Mouse (Mus musculus) heart, postnatal 10 days (tissue): Measurements from ENCODE around the gene Atp13a2. TPM values are rescaled to one million over a fixed set of nuclear protein-coding genes. Genes with fewer than 3 reads are reported as not detected.

ENCODE experiments used
- DNase-seq, 2 experiments: peaks; one replicate each; pipeline ENCODE4 v3.0.0; 2021
- intact Hi-C: fragments of 180-260 bp; cut with DNase I; formaldehyde crosslinking; loops from one replicate; pipeline ENCODE4 v1.15.1; 2025
- total RNA-seq, 2 experiments: library from RNA; stranded (reverse); gene quantifications; 2 replicates each; pipeline ENCODE4 v1.2.3; 2021

The Atp13a2 gene
- total RNA-seq, 2 experiments from 2014 or later: 20.0 to 24.7 TPM

GRCm38 (mm10) chr4:140961467-140962206 is 25.0 kb upstream of the Atp13a2 start:
- intact Hi-C loops: no loop called here
- no peak for DNase-seq

GRCm38 (mm10) chr4:140962207-140962909 is 24.3 kb upstream of the Atp13a2 start:
- no peak for DNase-seq
- intact Hi-C loops: no loop called here

- intact Hi-C loops: loop anchor here (1.0 kb wide), 1 partner anchor 23 kb away; the partner anchor contains the start of gene Atp13a2
- peak; percentile 76 to 79 for DNase-seq
Observed at GRCm38 (mm10) chr4:140962950-140963349, 23.7 kb upstream of the Atp13a2 start.

- DNase-seq: peak; percentile 59 to 60
Observed at GRCm38 (mm10) chr4:140963941-140964597, 22.6 kb upstream of the Atp13a2 start.

GRCm38 (mm10) chr4:140964620-140965019 is 22.1 kb upstream of the Atp13a2 start:
- DNase-seq: peak; percentile 79 to 87
- intact Hi-C loops: loop anchor here (1.0 kb wide), 1 partner anchor 67 kb away; no protein-coding TSS in a partner anchor

More at GRCm38 (mm10) chr4:140963941-140964597, 22.6 kb upstream of the Atp13a2 start:
- intact Hi-C loops: loop anchor here (1.0 kb wide), 2 partner anchors 22 to 67 kb away; partner anchors contain the start of gene Atp13a2

- DNase-seq: no peak
- intact Hi-C loops: no loop called here
Observed at GRCm38 (mm10) chr4:140967386-140968159, 19.1 kb upstream of the Atp13a2 start.

- intact Hi-C loops: no loop called here
- no peak for DNase-seq
Observed at GRCm38 (mm10) chr4:140971691-140972090, 15.0 kb upstream of the Atp13a2 start.

- intact Hi-C loops: no loop called here
- no peak for DNase-seq
Observed at GRCm38 (mm10) chr4:140974408-140974807, 12.3 kb upstream of the Atp13a2 start.

- no peak for DNase-seq
- intact Hi-C loops: no loop called here
Observed at GRCm38 (mm10) chr4:140975356-140975755, 11.3 kb upstream of the Atp13a2 start.

- intact Hi-C loops: no loop called here
- DNase-seq: no peak
Observed at GRCm38 (mm10) chr4:140977278-140977677, 9.4 kb upstream of the Atp13a2 start.

GRCm38 (mm10) chr4:140977886-140978692 is 8.6 kb upstream of the Atp13a2 start:
- intact Hi-C loops: no loop called here
- DNase-seq: no peak

- no peak for DNase-seq
- intact Hi-C loops: no loop called here
Observed at GRCm38 (mm10) chr4:140981605-140982004, 5.1 kb upstream of the Atp13a2 start.

GRCm38 (mm10) chr4:140982808-140983207 is 3.9 kb upstream of the Atp13a2 start:
- DNase-seq: no peak
- intact Hi-C loops: no loop called here

- intact Hi-C loops: no loop called here
- peak; percentile 65 to 70 for DNase-seq
Observed at GRCm38 (mm10) chr4:140983442-140983841, 3.2 kb upstream of the Atp13a2 start.

- intact Hi-C loops: no loop called here
- DNase-seq: no peak
Observed at GRCm38 (mm10) chr4:140984544-140984943, 2.1 kb upstream of the Atp13a2 start.

- intact Hi-C loops: loop anchor here (1.0 kb wide), 1 partner anchor 23 kb away; no protein-coding TSS in a partner anchor
- DNase-seq: no peak
Observed at GRCm38 (mm10) chr4:140986024-140986710, 506 bp upstream of the Atp13a2 start.

- intact Hi-C loops: loop anchor here (1.0 kb wide), 1 partner anchor 34 kb away; no protein-coding TSS in a partner anchor
- no peak for DNase-seq
Observed at GRCm38 (mm10) chr4:140987476-140987875, 803 bp downstream of the Atp13a2 start.

- intact Hi-C loops: no loop called here
- DNase-seq: peak in 1 of 2 experiments; percentile 32
Observed at GRCm38 (mm10) chr4:140988706-140989290, 2.1 kb downstream of the Atp13a2 start.
